Mouse (Mus musculus) ES-Bruce4 (cell line): Measurements from ENCODE around the gene Zfp663. TPM values are rescaled to one million over a fixed set of nuclear protein-coding genes. Genes with fewer than 3 reads are reported as not detected.

Experiments
- H3K27ac ChIP-seq: 2 replicates; pipeline ENCODE4 v1.5.1; 2012; ENCODE audit warnings: low read length, inconsistent platforms; ENCODE audit not compliant: insufficient read depth
- H3K27me3 ChIP-seq: 2 replicates; pipeline ENCODE4 v1.6.1; 2012; ENCODE audit warnings: mild to moderate bottlenecking, low read length, inconsistent platforms; ENCODE audit not compliant: control insufficient read depth, poor library complexity, insufficient read depth, severe bottlenecking
- H3K36me3 ChIP-seq: 2 replicates; pipeline ENCODE4 v1.6.1; 2012; ENCODE audit warnings: inconsistent platforms, mild to moderate bottlenecking, low read length, moderate library complexity; ENCODE audit not compliant: control insufficient read depth, poor library complexity, insufficient read depth, severe bottlenecking
- H3K4me1 ChIP-seq: one replicate; pipeline ENCODE4 v1.8.1; 2011; ENCODE audit warnings: low read length; ENCODE audit not compliant: control insufficient read depth, insufficient read depth
- H3K4me3 ChIP-seq: 2 replicates; pipeline ENCODE4 v1.5.1; 2011; ENCODE audit warnings: low read depth, mild to moderate bottlenecking, low read length
- H3K9ac ChIP-seq: 2 replicates; pipeline ENCODE4 v1.6.1; 2012; ENCODE audit warnings: low read depth, mild to moderate bottlenecking, inconsistent platforms; ENCODE audit not compliant: poor library complexity, severe bottlenecking
- H3K9me3 ChIP-seq: replicated peaks from 2 replicates; pipeline ENCODE4 v1.6.1; 2012; ENCODE audit warnings: mild to moderate bottlenecking, low read length, inconsistent platforms; ENCODE audit not compliant: control insufficient read depth, poor library complexity, insufficient read depth, severe bottlenecking
- CTCF ChIP-seq: IDR thresholded peaks from one replicate; pipeline ENCODE4 v1.8.1; 2011; ENCODE audit warnings: low read depth, low read length
- EP300 ChIP-seq: IDR thresholded peaks from 2 replicates; pipeline ENCODE4 v1.6.1; 2011; ENCODE audit warnings: low read depth, low read length; ENCODE audit not compliant: insufficient read depth
- POLR2A ChIP-seq: IDR thresholded peaks from one replicate; pipeline ENCODE4 v1.8.1; 2011; ENCODE audit warnings: low read length; ENCODE audit not compliant: insufficient read depth
- polyA plus RNA-seq: library from polyadenylated mRNA; stranded (reverse); fragments of >200 nt; gene quantifications from 2 replicates; pipeline ENCODE4 v1.2.4, GENCODE M21; 2011; ENCODE audit warnings: low read depth; ENCODE audit not compliant: missing spikeins, insufficient read depth, insufficient read length

Gene Zfp663
- polyA plus RNA-seq, 1 experiment: not detected

GRCm38 (mm10) chr2:165364334-165365091 is 4.0 kb downstream of the Zfp663 start:
- no peaks in the 10 kb centered on the region for H3K36me3 ChIP-seq
- no peaks in the 10 kb centered on the region for H3K4me1 ChIP-seq
- H3K4me3 ChIP-seq: no peak overlapping the region
- H3K27me3 ChIP-seq: no peaks in the 10 kb centered on the region
- H3K9ac ChIP-seq: no peak overlapping the region
- no peaks in the 10 kb centered on the region for H3K9me3 ChIP-seq
- no peak overlapping the region for H3K27ac ChIP-seq
- TF ChIP-seq POLR2A (no peak), CTCF (peak; percentile 95), EP300 (no peak)

- no peak overlapping the region for H3K4me3 ChIP-seq
- H3K36me3 ChIP-seq: no peaks in the 10 kb centered on the region
- H3K9ac ChIP-seq: no peak overlapping the region
- no peaks in the 10 kb centered on the region for H3K27me3 ChIP-seq
- no peaks in the 10 kb centered on the region for H3K9me3 ChIP-seq
- TF ChIP-seq CTCF: peak; percentile 50
- TF ChIP-seq POLR2A: no peak
- TF ChIP-seq EP300: no peak
- H3K27ac ChIP-seq: no peak overlapping the region
- H3K4me1 ChIP-seq: no peaks in the 10 kb centered on the region
Observed at GRCm38 (mm10) chr2:165363282-165363681, 5.2 kb downstream of the Zfp663 start.

- Histone ChIP-seq H3K9ac (no peak overlapping the region), H3K36me3 (no peaks in the 10 kb centered on the region), H3K4me1 (no peaks in the 10 kb centered on the region), H3K27ac (no peak overlapping the region), H3K4me3 (no peak overlapping the region), H3K27me3 (no peaks in the 10 kb centered on the region), H3K9me3 (no peaks in the 10 kb centered on the region)
- no peak for TF ChIP-seq POLR2A
- TF ChIP-seq CTCF: peak; percentile 84
- TF ChIP-seq EP300: no peak
Observed at GRCm38 (mm10) chr2:165360861-165361260, 7.7 kb downstream of the Zfp663 start.

GRCm38 (mm10) chr2:165351828-165352513 is 16.6 kb downstream of the Zfp663 start:
- Histone ChIP-seq H3K9ac (no peak overlapping the region), H3K27me3 (no peaks in the 10 kb centered on the region), H3K4me3 (no peak overlapping the region), H3K36me3 (no peaks in the 10 kb centered on the region), H3K9me3 (no peaks in the 10 kb centered on the region), H3K4me1 (no peaks in the 10 kb centered on the region), H3K27ac (no peak overlapping the region)
- no peak for TF ChIP-seq EP300
- TF ChIP-seq CTCF: no peak
- TF ChIP-seq POLR2A: no peak

GRCm38 (mm10) chr2:165349466-165349865 is 19.1 kb downstream of the Zfp663 start:
- Histone ChIP-seq H3K4me1 (no peaks in the 10 kb centered on the region), H3K36me3 (no peaks in the 10 kb centered on the region), H3K27ac (no peak overlapping the region), H3K9me3 (no peaks in the 10 kb centered on the region), H3K9ac (no peak overlapping the region), H3K4me3 (no peak overlapping the region), H3K27me3 (no peaks in the 10 kb centered on the region)
- TF ChIP-seq CTCF (peak; percentile 31), EP300 (no peak)

- H3K9ac ChIP-seq: no peak overlapping the region
- H3K27me3 ChIP-seq: no peaks in the 10 kb centered on the region
- no peak for TF ChIP-seq CTCF
- TF ChIP-seq EP300: no peak
- no peak for TF ChIP-seq POLR2A
- H3K9me3 ChIP-seq: no peaks in the 10 kb centered on the region
- H3K36me3 ChIP-seq: no peaks in the 10 kb centered on the region
- no peak overlapping the region for H3K4me3 ChIP-seq
- no peaks in the 10 kb centered on the region for H3K4me1 ChIP-seq
- no peak overlapping the region for H3K27ac ChIP-seq
Observed at GRCm38 (mm10) chr2:165346180-165346579, 22.3 kb downstream of the Zfp663 start.
